Mouse (Mus musculus): ENCODE measurements at regions not wholly inside any gene's neighbourhood (a gene's known extent, or its start where the extent isn't known, plus 50 kb on each side); places are given as distances from the start of the nearest gene placed in this dataset.

- Histone ChIP-seq H3K4me1 (replicated peaks) (peaks cover 10% of the 10 kb centered on the region), H3K36me3 (no peaks in the 10 kb centered on the region), H3K4me2 (no peak overlapping the region), H3K4me3 (no peak overlapping the region), H3K27ac (peak overlapping the region; percentile 80), H3K9me3 (replicated peaks) (no peaks in the 10 kb centered on the region), H3K27me3 (no peaks in the 10 kb centered on the region), H3K9ac (no peak overlapping the region)
- 0 out of 2 replicates have a peak, but pooled peaks have one; percentile 9 for ATAC-seq (replicated peaks; ENCODE audit: insufficient number of reproducible peaks, insufficient read depth, low FRiP score, low read depth)
- 58% methylated on average over 4 of the region's 4 CpGs for WGBS
These were observed 119.4 kb downstream of the Mterf1b start for GRCm38 (mm10) chr5:4311599-4311998.

GRCm38 (mm10) chr5:4312675-4313074 is 120.5 kb downstream of the Mterf1b start:
- Histone ChIP-seq H3K4me2 (peak overlapping the region; percentile 19), H3K4me3 (no peak overlapping the region), H3K36me3 (no peaks in the 10 kb centered on the region), H3K27ac (peak overlapping the region; percentile 80), H3K9ac (no peak overlapping the region), H3K27me3 (no peaks in the 10 kb centered on the region), H3K9me3 (replicated peaks) (no peaks in the 10 kb centered on the region), H3K4me1 (replicated peaks) (peaks cover 10% of the 10 kb centered on the region)
- WGBS = 44% methylated on average over 14 of the region's 14 CpGs
- 0 out of 2 replicates have a peak, but pooled peaks have one; percentile 20 for ATAC-seq (replicated peaks; ENCODE audit: insufficient number of reproducible peaks, insufficient read depth, low FRiP score, low read depth)

GRCm38 (mm10) chr5:4322634-4323386 is 130.6 kb downstream of the Mterf1b start:
- peaks cover 20% of the 10 kb centered on the region for H3K4me1 ChIP-seq (replicated peaks)
- no peak overlapping the region for H3K4me3 ChIP-seq
- H3K4me2 ChIP-seq = no peak overlapping the region
- ATAC-seq (replicated peaks; ENCODE audit: insufficient number of reproducible peaks, insufficient read depth, low FRiP score, low read depth) = no peak
- no peak overlapping the region for H3K9ac ChIP-seq
- H3K27ac ChIP-seq = 0 out of 2 replicates have a peak overlapping the region, but pooled peaks have one; percentile 27
- WGBS = 74% methylated on average over 8 of the region's 8 CpGs
- H3K36me3 ChIP-seq = no peaks in the 10 kb centered on the region
- peaks cover 9% of the 10 kb centered on the region for H3K9me3 ChIP-seq (replicated peaks)
- H3K27me3 ChIP-seq = no peaks in the 10 kb centered on the region

GRCm38 (mm10) chr5:4323387-4323704 is 131.2 kb downstream of the Mterf1b start:
- Histone ChIP-seq H3K27me3 (no peaks in the 10 kb centered on the region), H3K4me3 (no peak overlapping the region), H3K36me3 (no peaks in the 10 kb centered on the region), H3K9ac (no peak overlapping the region), H3K27ac (0 out of 2 replicates have a peak overlapping the region, but pooled peaks have one; percentile 27), H3K4me1 (replicated peaks) (peaks cover 20% of the 10 kb centered on the region), H3K9me3 (replicated peaks) (peaks cover 9% of the 10 kb centered on the region), H3K4me2 (no peak overlapping the region)
- no peak for ATAC-seq (replicated peaks; ENCODE audit: insufficient number of reproducible peaks, insufficient read depth, low FRiP score, low read depth)
- WGBS = 59% methylated on average over 2 of the region's 2 CpGs

- 3% methylated on average over 3 of the region's 3 CpGs for WGBS
- Histone ChIP-seq H3K4me2 (no peak overlapping the region), H3K4me3 (no peak overlapping the region), H3K9me3 (replicated peaks) (no peaks in the 10 kb centered on the region), H3K27me3 (no peaks in the 10 kb centered on the region), H3K36me3 (no peaks in the 10 kb centered on the region), H3K27ac (peak overlapping the region; percentile 95), H3K4me1 (replicated peaks) (peaks cover 20% of the 10 kb centered on the region), H3K9ac (no peak overlapping the region)
- peak; percentile 98 for ATAC-seq (replicated peaks; ENCODE audit: insufficient number of reproducible peaks, insufficient read depth, low FRiP score, low read depth)
These were observed 133.6 kb downstream of the Mterf1b start for GRCm38 (mm10) chr5:4325813-4326212.

- H3K9ac ChIP-seq = no peak overlapping the region
- peak; percentile 61; the same call in 1 of the 2 replicates for ATAC-seq (replicated peaks; ENCODE audit: insufficient number of reproducible peaks, insufficient read depth, low FRiP score, low read depth)
- H3K27ac ChIP-seq = peak overlapping the region; percentile 95
- no peak overlapping the region for H3K4me3 ChIP-seq
- peak overlapping the region; percentile 18; the same call in 1 of the 2 replicates for H3K4me2 ChIP-seq
- H3K36me3 ChIP-seq = no peaks in the 10 kb centered on the region
- peaks cover 20% of the 10 kb centered on the region for H3K4me1 ChIP-seq (replicated peaks)
- 18% methylated on average over 8 of the region's 8 CpGs for WGBS
- no peaks in the 10 kb centered on the region for H3K27me3 ChIP-seq
- no peaks in the 10 kb centered on the region for H3K9me3 ChIP-seq (replicated peaks)
These were observed 134.3 kb downstream of the Mterf1b start for GRCm38 (mm10) chr5:4326309-4327014.

- no peak for ATAC-seq (replicated peaks; ENCODE audit: insufficient number of reproducible peaks, insufficient read depth, low FRiP score, low read depth)
- 37% methylated on average over 5 of the region's 5 CpGs for WGBS
These were observed 143.5 kb downstream of the Mterf1b start for GRCm38 (mm10) chr5:4335683-4336082.

GRCm38 (mm10) chr5:4341956-4342355 is 149.8 kb downstream of the Mterf1b start:
- Histone ChIP-seq H3K27ac (no peak overlapping the region), H3K27me3 (no peaks in the 10 kb centered on the region), H3K9me3 (replicated peaks) (no peaks in the 10 kb centered on the region), H3K4me1 (replicated peaks) (peaks cover 8% of the 10 kb centered on the region), H3K4me3 (no peak overlapping the region), H3K9ac (no peak overlapping the region), H3K4me2 (no peak overlapping the region), H3K36me3 (no peaks in the 10 kb centered on the region)
- ATAC-seq (replicated peaks; ENCODE audit: insufficient number of reproducible peaks, insufficient read depth, low FRiP score, low read depth) = no peak
- 20% methylated on average over 6 of the region's 6 CpGs for WGBS

More at GRCm38 (mm10) chr5:4335683-4336082, 143.5 kb downstream of the Mterf1b start:
- Histone ChIP-seq H3K27me3 (no peaks in the 10 kb centered on the region), H3K9ac (no peak overlapping the region), H3K27ac (peak overlapping the region; percentile 29; the same call in 1 of the 2 replicates), H3K4me3 (no peak overlapping the region), H3K36me3 (no peaks in the 10 kb centered on the region), H3K9me3 (replicated peaks) (no peaks in the 10 kb centered on the region), H3K4me1 (replicated peaks) (peaks cover 7% of the 10 kb centered on the region; the same call in 1 of the 2 replicates), H3K4me2 (no peak overlapping the region)

GRCm38 (mm10) chr5:4344458-4344857 is 152.3 kb downstream of the Mterf1b start:
- 80% methylated on average over 2 of the region's 2 CpGs for WGBS
- Histone ChIP-seq H3K36me3 (no peaks in the 10 kb centered on the region), H3K4me2 (no peak overlapping the region), H3K27ac (no peak overlapping the region), H3K9ac (no peak overlapping the region), H3K4me3 (no peak overlapping the region), H3K4me1 (replicated peaks) (peaks cover 8% of the 10 kb centered on the region), H3K9me3 (replicated peaks) (no peaks in the 10 kb centered on the region), H3K27me3 (no peaks in the 10 kb centered on the region)
- no peak for ATAC-seq (replicated peaks; ENCODE audit: insufficient number of reproducible peaks, insufficient read depth, low FRiP score, low read depth)

GRCm38 (mm10) chr5:4348334-4348733 is 156.2 kb downstream of the Mterf1b start:
- Histone ChIP-seq H3K27me3 (no peaks in the 10 kb centered on the region), H3K36me3 (no peaks in the 10 kb centered on the region), H3K4me2 (no peak overlapping the region), H3K4me3 (no peak overlapping the region), H3K9me3 (replicated peaks) (no peaks in the 10 kb centered on the region), H3K27ac (no peak overlapping the region), H3K9ac (no peak overlapping the region), H3K4me1 (replicated peaks) (no peaks in the 10 kb centered on the region)
- no peak for ATAC-seq (replicated peaks; ENCODE audit: insufficient number of reproducible peaks, insufficient read depth, low FRiP score, low read depth)
- 77% methylated on average over 4 of the region's 4 CpGs for WGBS

- no peaks in the 10 kb centered on the region for H3K4me1 ChIP-seq (replicated peaks)
- H3K9ac ChIP-seq = no peak overlapping the region
- H3K27ac ChIP-seq = no peak overlapping the region
- H3K4me3 ChIP-seq = no peak overlapping the region
- no peak for ATAC-seq (replicated peaks; ENCODE audit: insufficient number of reproducible peaks, insufficient read depth, low FRiP score, low read depth)
- H3K36me3 ChIP-seq = no peaks in the 10 kb centered on the region
- H3K27me3 ChIP-seq = no peaks in the 10 kb centered on the region
- H3K4me2 ChIP-seq = no peak overlapping the region
- 73% methylated on average over 2 of the region's 2 CpGs for WGBS
- H3K9me3 ChIP-seq (replicated peaks) = no peaks in the 10 kb centered on the region
These were observed 157.8 kb downstream of the Mterf1b start for GRCm38 (mm10) chr5:4349943-4350342.
